Mouse (Mus musculus): ENCODE measurements around the gene Bag5.

The Bag5 gene

GRCm38 (mm10) chr12:111713004-111713651, at the start of gene Bag5, which contains the start of gene Apopt1:
Gene Bag5, minus strand, starts transcription at chr12:111713257.
Gene Apopt1, plus strand, starts transcription at chr12:111713261.
- peak; percentile 85 to 93 for DNase-seq (ENCODE audit: low spot score in 2 of 2)

GRCm38 (mm10) chr12:111760306-111760908, 47.4 kb upstream of the Bag5 start:
- DNase-seq (ENCODE audit: low spot score in 2 of 2) = no peak

- peak in 1 of 2 experiments; percentile 33 for DNase-seq (ENCODE audit: low spot score in 2 of 2)
These were observed 46.4 kb upstream of the Bag5 start for GRCm38 (mm10) chr12:111759176-111760061.

GRCm38 (mm10) chr12:111758381-111759175, 45.5 kb upstream of the Bag5 start, which contains the start of gene Klc1:
Gene Klc1, plus strand, starts transcription at chr12:111758849.
- DNase-seq (ENCODE audit: low spot score in 2 of 2) = peak; percentile 84 to 85

- DNase-seq (ENCODE audit: low spot score in 2 of 2) = no peak
These were observed 44.7 kb upstream of the Bag5 start for GRCm38 (mm10) chr12:111757561-111758325.

- no peak for DNase-seq (ENCODE audit: low spot score in 2 of 2)
These were observed 43.6 kb upstream of the Bag5 start for GRCm38 (mm10) chr12:111756698-111757082.

- no peak for DNase-seq (ENCODE audit: low spot score in 2 of 2)
These were observed 43.1 kb upstream of the Bag5 start for GRCm38 (mm10) chr12:111756082-111756697.

- DNase-seq (ENCODE audit: low spot score in 2 of 2) = no peak
These were observed 42.2 kb upstream of the Bag5 start for GRCm38 (mm10) chr12:111755231-111755630.

GRCm38 (mm10) chr12:111754710-111755109, 41.7 kb upstream of the Bag5 start:
- no peak for DNase-seq (ENCODE audit: low spot score in 2 of 2)

- DNase-seq (ENCODE audit: low spot score in 2 of 2) = no peak
These were observed 40.3 kb upstream of the Bag5 start for GRCm38 (mm10) chr12:111753347-111753746.

- DNase-seq (ENCODE audit: low spot score in 2 of 2) = no peak
These were observed 39.4 kb upstream of the Bag5 start for GRCm38 (mm10) chr12:111752491-111752890.

GRCm38 (mm10) chr12:111750739-111751138, 37.7 kb upstream of the Bag5 start:
- no peak for DNase-seq (ENCODE audit: low spot score in 2 of 2)

GRCm38 (mm10) chr12:111747421-111747820, 34.4 kb upstream of the Bag5 start:
- DNase-seq (ENCODE audit: low spot score in 2 of 2) = no peak

- peak in 1 of 2 experiments; percentile 72 for DNase-seq (ENCODE audit: low spot score in 2 of 2)
These were observed 33.0 kb upstream of the Bag5 start for GRCm38 (mm10) chr12:111746091-111746490.

GRCm38 (mm10) chr12:111745274-111745673, 32.2 kb upstream of the Bag5 start:
- no peak for DNase-seq (ENCODE audit: low spot score in 2 of 2)

- DNase-seq (ENCODE audit: low spot score in 2 of 2) = peak in 1 of 2 experiments; percentile 62
These were observed 30.9 kb upstream of the Bag5 start for GRCm38 (mm10) chr12:111743981-111744423.

GRCm38 (mm10) chr12:111743419-111743818, 30.4 kb upstream of the Bag5 start:
- no peak for DNase-seq (ENCODE audit: low spot score in 2 of 2)

- no peak for DNase-seq (ENCODE audit: low spot score in 2 of 2)
These were observed 28.3 kb upstream of the Bag5 start for GRCm38 (mm10) chr12:111741338-111741737.

GRCm38 (mm10) chr12:111738754-111739153, 25.7 kb upstream of the Bag5 start:
- peak in 1 of 2 experiments; percentile 73 for DNase-seq (ENCODE audit: low spot score in 2 of 2)

GRCm38 (mm10) chr12:111737370-111737769, 24.3 kb upstream of the Bag5 start:
- DNase-seq (ENCODE audit: low spot score in 2 of 2) = no peak

Measured in spleen, postnatal 10 days (tissue).